Mouse (Mus musculus) embryonic facial prominence, embryonic 14.5 days (tissue): Measurements from ENCODE around the gene Rbp7. TPM values are rescaled to one million over a fixed set of nuclear protein-coding genes. Genes with fewer than 3 reads are reported as not detected.
"Not testable (repeated sequence)": the region's sequence is repeated elsewhere in the genome, so short reads cannot be mapped to it uniquely, and the experiment has no call there.

Source experiments
- ATAC-seq: fragments of 200-750 bp; cut with Nextera tagmentation; 2 replicates; pipeline ENCODE4 v1.8.0; 2017; ENCODE audit warnings: low read depth, moderate number of reproducible peaks, moderate TSS enrichment
- DNase-seq: peaks from one replicate; pipeline ENCODE4 v3.0.0-alpha.2; 2015; ENCODE audit warnings: low spot score
- H3K27ac ChIP-seq: fragments of 300-500 bp; sonication (generic); replicated peaks from 2 replicates; pipeline ENCODE4 v1.5.1; 2014; ENCODE audit warnings: low read depth, mild to moderate bottlenecking, low read length, moderate library complexity
- H3K27me3 ChIP-seq: fragments of 300-500 bp; sonication (generic); replicated peaks from 2 replicates; pipeline ENCODE4 v1.6.1; 2014; ENCODE audit warnings: low read length; ENCODE audit not compliant: control insufficient read depth, insufficient read depth
- H3K36me3 ChIP-seq: fragments of 300-500 bp; sonication (generic); 2 replicates; pipeline ENCODE4 v1.6.1; 2014; ENCODE audit warnings: low read length, mixed read lengths; ENCODE audit not compliant: control insufficient read depth, insufficient read depth
- H3K4me1 ChIP-seq: fragments of 300-500 bp; sonication (generic); 2 replicates; pipeline ENCODE4 v1.6.1; 2014; ENCODE audit warnings: antibody characterized with exemption, low read length; ENCODE audit not compliant: control insufficient read depth, insufficient read depth
- H3K4me2 ChIP-seq: fragments of 300-500 bp; sonication (generic); 2 replicates; pipeline ENCODE4 v1.6.1; 2014; ENCODE audit warnings: low read depth, mild to moderate bottlenecking, low read length, moderate library complexity, mixed read lengths
- H3K4me3 ChIP-seq: fragments of 300-500 bp; sonication (generic); 2 replicates; pipeline ENCODE4 v1.5.1; 2014; ENCODE audit warnings: low read depth, mild to moderate bottlenecking, low read length
- H3K9ac ChIP-seq: fragments of 300-500 bp; sonication (generic); 2 replicates; pipeline ENCODE4 v1.6.1; 2014; ENCODE audit warnings: low read depth, mild to moderate bottlenecking, low read length, moderate library complexity, mixed read lengths
- H3K9me3 ChIP-seq: fragments of 300-500 bp; sonication (generic); 2 replicates; pipeline ENCODE4 v1.6.1; 2016; ENCODE audit warnings: low read length; ENCODE audit not compliant: control insufficient read depth
- WGBS: fragments of 180-500 bp; shearing (Covaris S2); extraction: QIAGEN DNeasy Blood & Tissue Kit; methylation state at CpG from one replicate; pipeline ENCODE4 v1.1.7; 2014; 5-methylcytosine and 5-hydroxymethylcytosine counted together
- polyA plus RNA-seq: library from polyadenylated mRNA; unstranded; fragments of >200 nt; fragmentation: Nextera tagmentation; extraction: Ambion mirVana; gene quantifications from 2 replicates; pipeline ENCODE4 v1.2.1, GENCODE M21; 2014

Rbp7 gene
- polyA plus RNA-seq, 1 experiment from 2014 or later: 2.5 TPM

GRCm38 (mm10) chr4:149446309-149446708 is 8.5 kb downstream of the Rbp7 start:
- Histone ChIP-seq H3K36me3 (no peaks in the 10 kb centered on the region), H3K9ac (no peak overlapping the region), H3K4me1 (peaks cover 12% of the 10 kb centered on the region), H3K27me3 (no peaks in the 10 kb centered on the region), H3K4me2 (peak overlapping the region; percentile 66; the same call in 1 of the 2 replicates), H3K4me3 (no peak overlapping the region), H3K27ac (peak overlapping the region; percentile 91), H3K9me3 (no peaks in the 10 kb centered on the region)
- no peak for ATAC-seq
- 39% methylated on average over 1 of the region's 1 CpGs for WGBS
- DNase-seq: no peak

- Histone ChIP-seq H3K27ac (peak overlapping the region; percentile 91), H3K9ac (peak overlapping the region; percentile 47), H3K9me3 (no peaks in the 10 kb centered on the region), H3K4me3 (peak overlapping the region; percentile 35), H3K4me1 (peaks cover 12% of the 10 kb centered on the region), H3K4me2 (peak overlapping the region; percentile 66), H3K27me3 (no peaks in the 10 kb centered on the region), H3K36me3 (no peaks in the 10 kb centered on the region)
- whole genome bisulfite sequencing: 1% methylated on average over 11 of the region's 11 CpGs
- DNase-seq (peak; percentile 91), ATAC-seq (peak; percentile 69)
Measured at GRCm38 (mm10) chr4:149445868-149446267, 8.9 kb downstream of the Rbp7 start.

GRCm38 (mm10) chr4:149444964-149445701 is 9.6 kb downstream of the Rbp7 start:
- Histone ChIP-seq H3K4me1 (peaks cover 12% of the 10 kb centered on the region), H3K36me3 (no peaks in the 10 kb centered on the region), H3K4me2 (peak overlapping the region; percentile 66), H3K9me3 (no peaks in the 10 kb centered on the region), H3K27ac (peak overlapping the region; percentile 91), H3K9ac (peak overlapping the region; percentile 69), H3K4me3 (peak overlapping the region; percentile 35), H3K27me3 (no peaks in the 10 kb centered on the region)
- WGBS: under 1% methylated on average over 35 of the region's 36 CpGs
- peak; percentile 98 for DNase-seq
- ATAC-seq: peak; percentile 98

- DNase-seq (no peak), ATAC-seq (no peak)
- peaks cover 12% of the 10 kb centered on the region for H3K4me1 ChIP-seq
- peak overlapping the region; percentile 69 for H3K9ac ChIP-seq
- WGBS: 60% methylated on average over 1 of the region's 1 CpGs
- peak overlapping the region; percentile 91; the same call in 1 of the 2 replicates for H3K27ac ChIP-seq
- peak overlapping the region; percentile 66 for H3K4me2 ChIP-seq
- no peaks in the 10 kb centered on the region for H3K9me3 ChIP-seq
- H3K4me3 ChIP-seq: no peak overlapping the region
- no peaks in the 10 kb centered on the region for H3K27me3 ChIP-seq
- H3K36me3 ChIP-seq: no peaks in the 10 kb centered on the region
Measured at GRCm38 (mm10) chr4:149444465-149444864, 10.3 kb downstream of the Rbp7 start.

- Histone ChIP-seq H3K4me3 (no peak overlapping the region), H3K9ac (no peak overlapping the region), H3K9me3 (no peaks in the 10 kb centered on the region), H3K36me3 (no peaks in the 10 kb centered on the region), H3K27me3 (no peaks in the 10 kb centered on the region), H3K4me2 (no peak overlapping the region), H3K4me1 (peaks cover 12% of the 10 kb centered on the region), H3K27ac (no peak overlapping the region; the same call in 1 of the 2 replicates)
- WGBS: 25% methylated on average over 3 of the region's 3 CpGs
- no peak for ATAC-seq
- peak; percentile 63 for DNase-seq
Measured at GRCm38 (mm10) chr4:149442436-149442835, 12.3 kb downstream of the Rbp7 start.

GRCm38 (mm10) chr4:149440576-149440975 is 14.2 kb downstream of the Rbp7 start:
- no peak overlapping the region for H3K4me2 ChIP-seq
- H3K9ac ChIP-seq: no peak overlapping the region
- no peaks in the 10 kb centered on the region for H3K9me3 ChIP-seq
- no peak overlapping the region for H3K4me3 ChIP-seq
- WGBS: 38% methylated on average over 8 of the region's 8 CpGs
- H3K27ac ChIP-seq: peak overlapping the region; percentile 39; the same call in 1 of the 2 replicates
- ATAC-seq (peak; percentile 24; the same call in 1 of the 2 replicates), DNase-seq (peak; percentile 86)
- H3K36me3 ChIP-seq: no peaks in the 10 kb centered on the region
- peaks cover 7% of the 10 kb centered on the region for H3K4me1 ChIP-seq
- H3K27me3 ChIP-seq: no peaks in the 10 kb centered on the region

- not testable (repeated sequence) for H3K9ac ChIP-seq, DNase-seq, ATAC-seq, H3K4me2 ChIP-seq, H3K36me3 ChIP-seq, H3K27ac ChIP-seq, H3K4me3 ChIP-seq, H3K9me3 ChIP-seq, H3K4me1 ChIP-seq, H3K27me3 ChIP-seq
- 76% methylated on average over 1 of the region's 1 CpGs for WGBS
Measured at GRCm38 (mm10) chr4:149431887-149432286, 22.9 kb downstream of the Rbp7 start.

GRCm38 (mm10) chr4:149429592-149429991 is 25.2 kb downstream of the Rbp7 start:
- 76% methylated on average over 5 of the region's 5 CpGs for WGBS
- Histone ChIP-seq H3K4me3 (no peak overlapping the region), H3K36me3 (no peaks in the 10 kb centered on the region), H3K4me2 (no peak overlapping the region), H3K9me3 (no peaks in the 10 kb centered on the region), H3K4me1 (peaks cover under 1% of the 10 kb centered on the region; the same call in 1 of the 2 replicates), H3K9ac (no peak overlapping the region), H3K27me3 (no peaks in the 10 kb centered on the region), H3K27ac (no peak overlapping the region)
- ATAC-seq (no peak), DNase-seq (no peak)
